Mouse (Mus musculus) lung, postnatal 0 days (tissue): ENCODE measurements at regions not wholly inside any gene's neighbourhood (a gene's known extent, or its start where the extent isn't known, plus 50 kb on each side); places are given as distances from the start of the nearest gene placed in this dataset.

ENCODE experiments used
- CTCF ChIP-seq: IDR thresholded peaks from 2 replicates; pipeline ENCODE4 v1.5.1; 2016; ENCODE audit warnings: antibody characterized with exemption, mild to moderate bottlenecking
- EP300 ChIP-seq: IDR thresholded peaks from 2 replicates; pipeline ENCODE4 v1.6.1; 2016; ENCODE audit warnings: antibody characterized with exemption, mild to moderate bottlenecking, control low read depth

GRCm38 (mm10) chr8:116372056-116372455 is 132.7 kb upstream of the Dynlrb2 start:
- TF ChIP-seq EP300, result no peak
- no peak for TF ChIP-seq CTCF
